Mouse (Mus musculus): Measurements from ENCODE around the gene Gm21915.

Gm21915 gene

GRCm38 (mm10) chr9:40693026-40693425, 22.6 kb downstream of the Gm21915 start:
- no peak for TF ChIP-seq GATA4 (IDR thresholded peaks at IDR 0.05; ENCODE audit: insufficient replicate concordance, low read length)

GRCm38 (mm10) chr9:40693768-40694167, 23.4 kb downstream of the Gm21915 start:
- TF ChIP-seq GATA4 (IDR thresholded peaks at IDR 0.05; ENCODE audit: insufficient replicate concordance, low read length): no peak

- TF ChIP-seq GATA4 (IDR thresholded peaks at IDR 0.05; ENCODE audit: insufficient replicate concordance, low read length): no peak
These were observed 23.9 kb downstream of the Gm21915 start for GRCm38 (mm10) chr9:40694284-40694683.

GRCm38 (mm10) chr9:40696086-40696485, 25.7 kb downstream of the Gm21915 start:
- no peak for TF ChIP-seq GATA4 (IDR thresholded peaks at IDR 0.05; ENCODE audit: insufficient replicate concordance, low read length)

GRCm38 (mm10) chr9:40699194-40699593, 28.8 kb downstream of the Gm21915 start:
- no peak for TF ChIP-seq GATA4 (IDR thresholded peaks at IDR 0.05; ENCODE audit: insufficient replicate concordance, low read length)

- no peak for TF ChIP-seq GATA4 (IDR thresholded peaks at IDR 0.05; ENCODE audit: insufficient replicate concordance, low read length)
These were observed 29.8 kb downstream of the Gm21915 start for GRCm38 (mm10) chr9:40700253-40700652.

GRCm38 (mm10) chr9:40704364-40705276, 34.2 kb downstream of the Gm21915 start:
- TF ChIP-seq GATA4 (IDR thresholded peaks at IDR 0.05; ENCODE audit: insufficient replicate concordance, low read length): no peak

- no peak for TF ChIP-seq GATA4 (IDR thresholded peaks at IDR 0.05; ENCODE audit: insufficient replicate concordance, low read length)
These were observed 38.2 kb downstream of the Gm21915 start for GRCm38 (mm10) chr9:40708448-40709140.

GRCm38 (mm10) chr9:40709141-40709537, 38.7 kb downstream of the Gm21915 start:
- no peak for TF ChIP-seq GATA4 (IDR thresholded peaks at IDR 0.05; ENCODE audit: insufficient replicate concordance, low read length)

- no peak for TF ChIP-seq GATA4 (IDR thresholded peaks at IDR 0.05; ENCODE audit: insufficient replicate concordance, low read length)
These were observed 39.2 kb downstream of the Gm21915 start for GRCm38 (mm10) chr9:40709587-40709986.

GRCm38 (mm10) chr9:40709991-40710390, 39.6 kb downstream of the Gm21915 start:
- TF ChIP-seq GATA4 (IDR thresholded peaks at IDR 0.05; ENCODE audit: insufficient replicate concordance, low read length): no peak

- no peak for TF ChIP-seq GATA4 (IDR thresholded peaks at IDR 0.05; ENCODE audit: insufficient replicate concordance, low read length)
These were observed 41.2 kb downstream of the Gm21915 start for GRCm38 (mm10) chr9:40711654-40712053.

- no peak for TF ChIP-seq GATA4 (IDR thresholded peaks at IDR 0.05; ENCODE audit: insufficient replicate concordance, low read length)
These were observed 46.9 kb downstream of the Gm21915 start for GRCm38 (mm10) chr9:40717182-40717874.

- no peak for TF ChIP-seq GATA4 (IDR thresholded peaks at IDR 0.05; ENCODE audit: insufficient replicate concordance, low read length)
These were observed 47.4 kb downstream of the Gm21915 start for GRCm38 (mm10) chr9:40717875-40718185.
